Mouse (Mus musculus): ENCODE results near the gene Arhgap29. TPM values are rescaled to one million over a fixed set of nuclear protein-coding genes. Genes with fewer than 3 reads are reported as not detected.

Gene Arhgap29
- polyA plus RNA-seq, 1 experiment from 2014 or later = 81.7 TPM

- no peak overlapping the region for H3K27ac ChIP-seq (ENCODE audit: poor library complexity, severe bottlenecking)
- H3K36me3 ChIP-seq = 0 out of 2 replicates have a peak, but pooled peaks cover 4% of the 10 kb centered on the region
- ATAC-seq (ENCODE audit: insufficient number of reproducible peaks, low FRiP score) = no peak
- peaks cover 4% of the 10 kb centered on the region; the same call in 1 of the 2 replicates for H3K9me3 ChIP-seq (replicated peaks)
- H3K4me1 ChIP-seq (replicated peaks) = peaks cover 26% of the 10 kb centered on the region
- H3K9ac ChIP-seq = no peak overlapping the region
- no peak overlapping the region for H3K4me3 ChIP-seq
- 72% methylated on average over 6 of the region's 6 CpGs for WGBS
- H3K4me2 ChIP-seq = no peak overlapping the region
- no peaks in the 10 kb centered on the region for H3K27me3 ChIP-seq (replicated peaks)
Observed at GRCm38 (mm10) chr3:122040522-122040921, 88.2 kb downstream of the Arhgap29 start.

DNA sequence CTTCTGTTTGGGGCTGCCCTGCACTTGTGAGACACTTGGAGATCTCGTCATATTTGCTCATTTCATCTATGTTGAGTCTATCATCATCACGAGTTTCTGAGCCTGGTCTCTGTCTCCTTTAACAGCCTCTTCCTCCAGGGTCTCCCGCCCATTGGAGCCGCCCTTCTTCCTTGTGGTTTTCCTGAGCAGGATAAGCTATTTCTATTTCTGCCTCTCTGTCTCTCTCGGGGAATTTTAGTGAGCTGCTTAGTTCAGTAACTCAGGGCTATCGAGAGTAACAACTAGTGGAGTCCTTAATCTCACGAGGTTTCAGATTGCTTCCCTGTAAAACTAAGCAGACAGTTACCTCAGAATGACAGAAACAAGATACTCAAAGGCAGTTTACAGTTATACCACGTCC, 90.8 kb downstream of the Arhgap29 start:
- H3K27me3 ChIP-seq (replicated peaks) = no peaks in the 10 kb centered on the region
- no peak for ATAC-seq (ENCODE audit: insufficient number of reproducible peaks, low FRiP score)
- no peaks in the 10 kb centered on the region for H3K36me3 ChIP-seq
- peaks cover 52% of the 10 kb centered on the region for H3K4me1 ChIP-seq (replicated peaks)
- WGBS = 3% methylated on average over 8 of the region's 8 CpGs
- H3K4me3 ChIP-seq = peak overlapping the region; percentile 1; the same call in 1 of the 2 replicates
- H3K4me2 ChIP-seq = peak overlapping the region; percentile 52
- H3K27ac ChIP-seq (ENCODE audit: poor library complexity, severe bottlenecking) = peak overlapping the region; percentile 36
- H3K9ac ChIP-seq = peak overlapping the region; percentile 24; the same call in 1 of the 2 replicates
- no peaks in the 10 kb centered on the region for H3K9me3 ChIP-seq (replicated peaks)

GRCm38 (mm10) chr3:122043799-122044547, 91.6 kb downstream of the Arhgap29 start, which contains the start of gene Abca4:
Gene Abca4, plus strand, starts transcription at chr3:122044443.
- Histone ChIP-seq H3K4me1 (replicated peaks) (peaks cover 61% of the 10 kb centered on the region), H3K4me3 (peak within 1 kb of the TSS; percentile 1; the same call in 1 of the 2 replicates), H3K4me2 (peak within 1 kb of the TSS; percentile 52), H3K9ac (peak within 1 kb of the TSS; percentile 24; the same call in 1 of the 2 replicates), H3K27ac (ENCODE audit: poor library complexity, severe bottlenecking) (peak within 1 kb of the TSS; percentile 36), H3K27me3 (replicated peaks) (no peaks in the 10 kb centered on the region), H3K9me3 (replicated peaks) (no peaks in the 10 kb centered on the region), H3K36me3 (no peaks in the 10 kb centered on the region)
- WGBS = 20% methylated on average over 26 of the region's 26 CpGs
- ATAC-seq (ENCODE audit: insufficient number of reproducible peaks, low FRiP score) = no peak

DNA sequence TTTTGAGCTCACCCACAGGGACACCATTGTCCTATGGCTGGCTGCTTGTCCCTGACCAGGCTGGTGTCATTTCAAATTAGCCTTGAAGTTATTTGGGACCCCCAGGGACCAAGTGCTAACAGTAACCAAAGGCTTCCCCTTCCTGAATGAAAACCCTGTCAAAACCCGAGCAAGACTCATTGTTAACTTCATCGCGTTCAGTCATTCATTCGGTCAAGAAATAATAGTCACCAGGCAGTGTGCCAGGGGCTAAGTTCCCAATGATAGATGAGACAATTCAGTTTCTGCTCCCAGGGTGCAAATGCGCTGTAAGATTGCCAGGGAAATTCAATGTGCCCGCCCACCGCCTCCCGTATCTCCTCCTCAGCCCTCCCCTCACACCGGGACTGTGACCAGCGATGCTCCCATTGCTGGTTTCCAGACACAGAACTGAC, 93.9 kb downstream of the Arhgap29 start:
- Histone ChIP-seq H3K27me3 (replicated peaks) (no peaks in the 10 kb centered on the region), H3K4me1 (replicated peaks) (peaks cover 65% of the 10 kb centered on the region), H3K9ac (no peak overlapping the region), H3K4me3 (no peak overlapping the region), H3K27ac (ENCODE audit: poor library complexity, severe bottlenecking) (no peak overlapping the region), H3K9me3 (replicated peaks) (no peaks in the 10 kb centered on the region), H3K36me3 (no peaks in the 10 kb centered on the region), H3K4me2 (0 out of 2 replicates have a peak overlapping the region, but pooled peaks have one; percentile 0)
- ATAC-seq (ENCODE audit: insufficient number of reproducible peaks, low FRiP score) = no peak
- WGBS = 33% methylated on average over 10 of the region's 10 CpGs

- ATAC-seq (ENCODE audit: insufficient number of reproducible peaks, low FRiP score) = peak; percentile 72
- no peaks in the 10 kb centered on the region for H3K36me3 ChIP-seq
- 26% methylated on average over 7 of the region's 7 CpGs for WGBS
- no peak overlapping the region for H3K4me3 ChIP-seq
- H3K9ac ChIP-seq = no peak overlapping the region
- peak overlapping the region; percentile 58 for H3K27ac ChIP-seq (ENCODE audit: poor library complexity, severe bottlenecking)
- no peaks in the 10 kb centered on the region for H3K9me3 ChIP-seq (replicated peaks)
- peak overlapping the region; percentile 4; the same call in 1 of the 2 replicates for H3K4me2 ChIP-seq
- H3K4me1 ChIP-seq (replicated peaks) = peaks cover 64% of the 10 kb centered on the region
- no peaks in the 10 kb centered on the region for H3K27me3 ChIP-seq (replicated peaks)
Observed at GRCm38 (mm10) chr3:122047402-122047801, 95.1 kb downstream of the Arhgap29 start.

DNA sequence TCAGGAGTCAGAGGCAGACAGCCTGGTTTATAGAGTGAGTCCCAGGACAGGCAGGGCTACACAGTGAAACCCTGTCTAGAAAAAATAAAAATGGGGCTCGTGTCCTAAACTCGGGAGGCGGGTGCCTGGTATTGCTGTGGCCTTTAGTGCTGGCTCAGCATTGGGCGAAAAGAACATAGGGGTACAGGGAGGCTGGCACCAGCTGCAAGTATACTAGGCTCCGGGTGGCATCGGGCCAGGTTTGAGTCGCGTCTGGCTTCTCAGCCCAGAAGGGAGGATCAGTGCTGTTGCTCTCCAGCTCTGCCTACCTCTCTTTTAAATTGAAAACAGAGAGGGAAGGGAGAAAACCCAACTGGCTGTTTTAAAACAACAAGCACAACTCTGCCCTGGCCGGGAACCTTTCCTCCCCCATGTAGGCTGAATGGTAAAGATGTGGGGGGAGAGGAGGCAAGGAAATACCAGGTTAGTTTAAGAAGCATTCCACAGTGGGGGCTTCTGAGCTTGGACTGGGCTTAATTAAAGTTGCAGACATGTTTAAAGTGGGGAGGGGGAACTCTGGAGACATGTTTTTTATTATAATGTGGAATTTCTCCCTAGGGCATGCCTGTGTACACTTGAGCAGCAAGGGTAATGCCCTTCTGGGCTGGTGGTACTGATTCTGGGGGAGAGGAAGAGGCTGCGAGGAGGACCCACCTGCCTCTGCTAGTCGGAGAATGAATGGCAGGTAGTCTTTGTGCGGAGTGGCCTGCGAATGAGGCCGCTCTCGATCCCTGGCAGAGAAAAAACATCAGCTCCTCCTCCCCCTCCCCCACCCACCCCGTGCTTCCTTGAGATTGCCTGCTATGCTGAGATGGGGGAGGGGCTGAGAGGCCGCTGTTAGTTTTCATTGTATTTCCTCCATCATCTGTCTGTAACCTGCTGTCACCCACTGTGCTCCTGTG, 95.8 kb downstream of the Arhgap29 start:
- H3K36me3 ChIP-seq = no peaks in the 10 kb centered on the region
- H3K27ac ChIP-seq (ENCODE audit: poor library complexity, severe bottlenecking) = peak overlapping the region; percentile 58
- ATAC-seq (ENCODE audit: insufficient number of reproducible peaks, low FRiP score) = peak; percentile 46
- H3K4me1 ChIP-seq (replicated peaks) = peaks cover 56% of the 10 kb centered on the region
- no peak overlapping the region for H3K4me3 ChIP-seq
- 28% methylated on average over 17 of the region's 17 CpGs for WGBS
- H3K9ac ChIP-seq = no peak overlapping the region
- no peaks in the 10 kb centered on the region for H3K9me3 ChIP-seq (replicated peaks)
- no peaks in the 10 kb centered on the region for H3K27me3 ChIP-seq (replicated peaks)
- H3K4me2 ChIP-seq = peak overlapping the region; percentile 31

DNA sequence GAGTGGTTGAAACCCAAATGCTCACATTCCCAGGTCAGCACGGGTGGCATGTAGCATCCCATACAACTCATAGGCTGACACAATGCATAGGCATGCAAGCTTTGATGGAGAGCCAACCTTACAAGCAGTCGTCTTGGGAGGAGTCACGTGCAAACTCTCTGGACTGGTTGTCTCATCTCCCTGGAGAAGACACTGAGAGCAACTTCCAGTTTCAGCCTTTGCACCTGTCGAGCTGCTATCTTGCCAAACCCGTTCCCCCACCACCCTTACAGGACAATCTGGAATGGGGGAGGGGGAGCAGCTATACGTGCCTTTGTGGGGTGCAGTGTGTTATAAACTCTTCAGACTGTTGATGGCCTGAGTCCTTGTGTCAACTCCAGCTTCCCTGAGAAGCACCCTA, 96.8 kb downstream of the Arhgap29 start:
- Histone ChIP-seq H3K9ac (no peak overlapping the region), H3K4me3 (no peak overlapping the region), H3K4me2 (no peak overlapping the region), H3K4me1 (replicated peaks) (peaks cover 56% of the 10 kb centered on the region), H3K27me3 (replicated peaks) (no peaks in the 10 kb centered on the region), H3K9me3 (replicated peaks) (no peaks in the 10 kb centered on the region), H3K27ac (ENCODE audit: poor library complexity, severe bottlenecking) (no peak overlapping the region), H3K36me3 (no peaks in the 10 kb centered on the region)
- ATAC-seq (ENCODE audit: insufficient number of reproducible peaks, low FRiP score) = no peak
- WGBS = 44% methylated on average over 6 of the region's 6 CpGs

DNA sequence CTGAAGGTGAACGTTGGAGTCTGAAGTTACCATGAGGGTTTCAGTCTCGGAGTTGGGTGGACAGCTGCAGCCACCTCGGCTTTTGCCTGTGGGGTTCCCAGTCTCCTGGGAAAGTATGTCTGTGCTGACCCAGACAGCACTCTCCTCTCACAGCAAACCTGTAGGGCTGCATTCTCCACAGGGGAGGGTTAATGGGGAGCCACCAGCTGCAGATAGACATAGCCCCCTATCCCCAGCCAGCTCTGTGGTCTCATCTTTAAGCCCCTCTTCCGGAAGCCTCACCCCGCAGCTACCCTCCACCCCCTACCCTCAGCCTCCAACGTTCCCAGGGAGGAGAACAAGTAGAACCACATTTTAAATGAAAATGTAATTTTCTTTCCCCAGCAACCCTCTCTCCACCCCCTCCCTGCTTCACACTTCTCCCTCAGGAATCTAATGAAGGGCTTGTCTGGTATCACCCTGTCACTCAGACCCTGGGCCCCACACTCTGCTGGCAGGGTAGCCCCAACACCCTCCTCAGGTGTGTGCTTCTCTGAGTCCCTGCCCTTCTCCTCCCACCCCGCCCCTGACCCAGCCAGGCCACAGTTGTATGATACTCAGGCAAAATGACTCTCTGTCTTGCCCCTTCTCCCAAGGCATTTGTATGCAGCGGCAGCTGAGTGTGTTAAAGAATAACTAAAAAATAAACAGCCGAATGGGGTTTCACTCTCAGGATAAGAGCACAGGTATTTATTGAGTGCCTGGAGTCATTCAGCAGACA, 106.3 kb downstream of the Arhgap29 start:
- Histone ChIP-seq H3K4me3 (no peak overlapping the region), H3K36me3 (no peaks in the 10 kb centered on the region), H3K27ac (ENCODE audit: poor library complexity, severe bottlenecking) (no peak overlapping the region), H3K4me1 (replicated peaks) (peaks cover 17% of the 10 kb centered on the region), H3K9me3 (replicated peaks) (no peaks in the 10 kb centered on the region), H3K4me2 (no peak overlapping the region), H3K27me3 (replicated peaks) (no peaks in the 10 kb centered on the region), H3K9ac (peak overlapping the region; percentile 16; the same call in 1 of the 2 replicates)
- ATAC-seq (ENCODE audit: insufficient number of reproducible peaks, low FRiP score) = no peak
- WGBS = 45% methylated on average over 9 of the region's 9 CpGs

DNA sequence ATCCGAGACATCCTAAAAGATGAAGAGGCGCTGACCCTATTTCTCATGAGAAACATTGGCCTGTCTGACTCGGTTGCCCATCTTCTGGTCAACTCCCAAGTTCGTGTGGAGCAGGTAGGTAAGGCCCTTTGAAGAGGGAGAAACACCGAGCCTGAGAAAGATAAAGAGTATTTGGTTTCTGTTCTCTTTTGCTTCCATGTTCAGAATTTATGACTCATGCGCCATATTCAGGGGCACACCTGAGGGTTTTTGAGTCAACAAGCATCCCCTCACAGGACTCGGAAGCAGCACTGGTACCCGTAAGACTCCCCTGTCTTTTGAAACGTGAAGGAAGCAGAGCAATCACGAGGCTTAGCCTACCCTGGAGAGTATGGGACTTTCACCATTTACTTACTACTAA, 110.2 kb downstream of the Arhgap29 start:
- no peak overlapping the region for H3K27ac ChIP-seq (ENCODE audit: poor library complexity, severe bottlenecking)
- no peaks in the 10 kb centered on the region for H3K9me3 ChIP-seq (replicated peaks)
- H3K4me2 ChIP-seq = no peak overlapping the region
- H3K36me3 ChIP-seq = no peaks in the 10 kb centered on the region
- no peak overlapping the region for H3K9ac ChIP-seq
- H3K4me1 ChIP-seq (replicated peaks) = peaks cover 24% of the 10 kb centered on the region
- 87% methylated on average over 10 of the region's 10 CpGs for WGBS
- H3K27me3 ChIP-seq (replicated peaks) = no peaks in the 10 kb centered on the region
- no peak for ATAC-seq (ENCODE audit: insufficient number of reproducible peaks, low FRiP score)
- no peak overlapping the region for H3K4me3 ChIP-seq

DNA sequence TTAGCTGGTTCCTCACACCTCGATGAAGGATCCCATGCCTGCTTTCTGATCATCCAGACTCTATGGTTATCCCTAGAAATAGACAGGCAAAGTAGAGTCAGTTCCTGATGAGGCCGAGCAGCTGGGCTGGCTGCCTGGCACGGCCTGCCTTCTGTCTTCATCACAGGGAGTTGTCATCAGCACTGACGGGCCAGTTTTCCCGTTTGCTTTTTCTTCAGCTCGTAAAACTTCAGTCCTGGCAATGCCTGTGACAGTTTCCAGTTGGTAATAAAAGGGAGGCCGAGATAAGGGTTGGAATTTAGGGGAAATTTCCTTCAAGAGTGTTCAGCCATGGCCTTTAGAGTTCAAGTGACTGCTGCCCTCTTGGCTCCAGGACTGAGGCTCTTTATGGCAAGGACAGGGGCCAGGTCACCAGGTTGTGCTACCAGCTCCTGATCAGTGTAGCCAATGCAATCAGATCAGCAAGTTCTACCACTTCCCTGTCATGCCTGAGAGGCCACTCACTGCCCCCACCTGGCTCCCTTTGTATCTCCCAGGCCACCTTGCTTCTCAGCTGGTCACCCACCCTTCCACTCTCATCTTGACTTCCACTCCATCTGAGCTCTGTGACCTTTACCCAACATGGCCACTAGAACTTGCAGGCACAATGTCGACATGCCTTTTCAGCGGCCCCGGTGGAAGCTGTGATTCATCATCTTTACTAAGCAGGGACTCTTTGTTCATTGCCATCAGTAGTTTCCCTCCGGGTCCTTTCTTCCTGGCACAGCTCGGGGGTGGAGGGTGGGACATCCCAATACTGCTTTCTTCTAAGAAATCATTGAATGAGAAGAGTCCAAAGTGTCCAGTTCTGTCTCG, 112.4 kb downstream of the Arhgap29 start:
- Histone ChIP-seq H3K9me3 (replicated peaks) (no peaks in the 10 kb centered on the region), H3K36me3 (no peaks in the 10 kb centered on the region), H3K27ac (ENCODE audit: poor library complexity, severe bottlenecking) (peak overlapping the region; percentile 78), H3K4me1 (replicated peaks) (peaks cover 15% of the 10 kb centered on the region), H3K4me2 (no peak overlapping the region), H3K9ac (no peak overlapping the region), H3K27me3 (replicated peaks) (no peaks in the 10 kb centered on the region), H3K4me3 (no peak overlapping the region)
- WGBS = 31% methylated on average over 13 of the region's 13 CpGs
- ATAC-seq (ENCODE audit: insufficient number of reproducible peaks, low FRiP score) = peak; percentile 42; the same call in 1 of the 2 replicates

All from heart, embryonic 12.5 days (tissue).